Mouse (Mus musculus) urinary bladder, postnatal 10 days (tissue): ENCODE data around the gene Plaur.

Experiments used
- DNase-seq: peaks from one replicate; pipeline ENCODE4 v3.0.0; 2022; ENCODE audit warnings: low spot score

Gene Plaur

DNA sequence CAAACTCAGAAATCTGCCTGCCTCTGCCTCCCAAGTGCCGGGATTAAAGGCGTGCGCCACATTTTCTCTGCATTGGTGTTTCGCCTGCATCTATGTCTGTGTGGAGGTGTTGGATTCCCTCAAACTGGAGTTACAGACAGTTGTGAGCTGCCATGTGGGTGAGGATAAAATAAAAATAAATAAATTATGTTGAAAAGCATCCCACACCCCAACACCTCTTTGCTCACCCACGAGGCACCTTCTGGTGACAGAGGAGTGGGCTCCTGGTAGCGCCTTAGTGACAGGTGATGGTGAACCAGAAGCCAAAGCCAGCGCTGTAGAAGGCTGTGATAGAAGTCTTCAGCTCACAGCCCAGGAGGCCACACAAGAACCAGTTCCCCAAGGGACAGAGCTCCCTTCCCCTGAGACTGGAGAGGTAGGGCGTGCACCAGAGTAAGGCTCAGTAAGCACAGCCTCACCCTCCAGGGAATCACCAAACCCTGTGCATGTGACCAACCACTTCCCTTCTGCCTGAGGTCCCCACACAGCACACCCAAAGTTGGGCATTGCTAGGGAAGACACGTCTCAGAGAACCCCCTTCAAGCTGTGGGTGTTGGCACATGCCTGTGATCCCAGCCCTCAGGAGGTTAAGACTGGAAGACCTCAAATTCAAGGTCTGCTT lies 16.9 kb upstream of the Plaur start:
- DNase-seq = no peak

- no peak for DNase-seq
Observed at GRCm38 (mm10) chr7:24446697-24447340, 15.5 kb upstream of the Plaur start.

- DNase-seq = no peak
Observed at GRCm38 (mm10) chr7:24448782-24449517, 13.3 kb upstream of the Plaur start.

GRCm38 (mm10) chr7:24450585-24451017 lies 11.7 kb upstream of the Plaur start:
- no peak for DNase-seq

- DNase-seq = no peak
Observed at GRCm38 (mm10) chr7:24451855-24452311, 10.4 kb upstream of the Plaur start, which contains the start of gene Irgc1. Gene Irgc1, minus strand, starts transcription at chr7:24452297.

GRCm38 (mm10) chr7:24454199-24454598 lies 8.1 kb upstream of the Plaur start:
- no peak for DNase-seq

- DNase-seq = no peak
Observed at GRCm38 (mm10) chr7:24455726-24456125, 6.6 kb upstream of the Plaur start.

DNA sequence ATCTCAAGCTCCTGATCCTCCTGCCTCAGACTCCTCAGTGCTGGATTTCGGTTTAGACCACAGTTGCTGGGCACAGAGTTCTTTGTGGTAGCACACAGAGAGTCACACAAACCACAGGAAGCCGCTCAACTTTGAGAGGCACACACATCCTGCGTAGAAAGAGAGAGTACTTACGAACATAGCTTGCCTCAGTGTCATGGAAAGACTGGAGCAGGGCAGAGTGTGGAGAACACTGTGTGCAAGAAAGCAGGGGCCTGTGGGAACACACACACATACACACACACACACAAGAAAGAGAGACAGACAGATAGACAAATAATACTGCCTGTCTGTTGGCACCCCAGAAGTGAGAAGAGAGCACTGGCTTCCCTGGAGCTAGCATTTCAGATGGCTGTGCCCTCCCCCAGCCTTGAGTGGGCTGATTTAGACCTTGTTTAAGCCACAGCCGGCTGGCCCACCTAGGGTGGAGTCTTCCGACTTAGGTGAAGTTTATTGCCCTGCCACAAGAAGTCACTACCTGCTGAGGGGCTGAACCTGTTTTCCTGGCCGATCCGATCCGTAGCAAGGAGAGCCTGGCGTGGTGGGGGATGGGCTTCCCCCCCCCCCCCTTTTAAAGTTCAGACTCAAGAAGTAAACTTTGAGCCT lies 4.4 kb upstream of the Plaur start:
- DNase-seq = no peak

DNA sequence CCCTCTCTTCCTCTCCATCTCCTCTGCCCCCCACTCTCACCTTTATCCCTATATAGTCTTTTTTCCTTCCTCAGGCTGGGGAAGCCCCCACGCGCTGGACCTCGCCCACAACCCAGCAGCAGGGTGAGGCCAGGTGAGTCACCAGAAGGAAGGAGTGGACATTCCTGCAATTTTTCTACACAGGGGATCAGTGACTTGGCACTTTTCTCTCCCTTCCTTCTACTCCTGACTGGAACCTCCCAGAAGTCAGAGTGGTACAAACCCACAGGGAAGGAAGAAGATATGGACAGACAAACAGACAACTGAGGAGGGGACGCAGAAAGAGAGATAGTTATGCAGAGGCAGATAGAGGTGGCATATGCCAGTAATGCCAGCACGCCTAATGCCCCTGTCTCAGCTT lies 2.8 kb upstream of the Plaur start:
- no peak for DNase-seq

DNA sequence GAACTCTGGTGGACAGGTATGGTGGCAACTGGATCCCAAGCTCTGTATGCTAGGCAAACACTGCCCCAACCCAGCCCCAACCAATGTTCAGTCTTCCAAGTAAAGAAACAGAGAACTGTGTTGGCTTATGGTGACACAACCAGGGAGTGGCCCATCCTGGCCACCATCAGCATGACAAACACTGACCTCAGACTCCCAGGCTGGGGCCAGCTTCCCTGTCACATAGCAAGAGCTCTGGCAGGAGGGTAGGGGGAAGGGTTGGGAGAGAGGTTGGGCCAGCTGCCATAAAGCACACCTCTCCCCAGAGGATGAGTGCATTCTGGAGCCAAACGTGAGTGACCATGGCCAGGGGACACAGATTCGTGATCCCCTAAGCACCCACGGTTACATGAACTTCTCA lies 2.4 kb upstream of the Plaur start:
- no peak for DNase-seq

DNA sequence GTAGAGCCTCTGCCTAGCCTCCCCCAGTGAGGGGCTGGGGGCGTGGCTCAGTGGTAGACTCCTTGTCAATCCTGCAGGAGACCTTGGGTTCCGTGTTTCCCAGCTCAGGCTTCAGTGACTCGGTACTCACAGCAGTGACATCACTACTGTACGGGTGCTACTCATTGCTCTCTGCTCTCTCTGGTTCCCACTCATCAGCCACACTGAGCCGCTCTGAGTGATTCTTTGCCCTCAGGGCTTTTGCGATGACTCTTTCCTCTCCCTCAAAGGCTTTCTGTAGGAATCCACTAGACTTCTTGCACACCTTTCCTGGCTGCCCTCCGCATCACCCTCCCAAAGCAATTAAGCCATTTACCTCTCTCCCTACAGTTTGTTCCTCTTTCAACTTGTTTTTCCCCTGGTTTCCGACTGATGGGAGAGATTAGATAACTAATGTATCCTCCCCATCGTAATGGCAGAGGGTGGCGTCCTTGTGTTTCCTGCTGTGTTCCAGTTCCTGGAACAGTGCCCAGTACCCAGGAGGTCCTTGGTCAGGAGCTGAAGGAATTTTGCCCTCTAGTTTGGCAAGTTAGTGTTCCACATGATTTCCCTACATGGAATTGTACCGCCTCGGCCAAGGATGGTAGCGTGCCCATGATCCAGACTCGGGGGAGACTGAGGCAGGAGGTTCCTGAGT lies 770 bp upstream of the Plaur start:
- no peak for DNase-seq

DNA sequence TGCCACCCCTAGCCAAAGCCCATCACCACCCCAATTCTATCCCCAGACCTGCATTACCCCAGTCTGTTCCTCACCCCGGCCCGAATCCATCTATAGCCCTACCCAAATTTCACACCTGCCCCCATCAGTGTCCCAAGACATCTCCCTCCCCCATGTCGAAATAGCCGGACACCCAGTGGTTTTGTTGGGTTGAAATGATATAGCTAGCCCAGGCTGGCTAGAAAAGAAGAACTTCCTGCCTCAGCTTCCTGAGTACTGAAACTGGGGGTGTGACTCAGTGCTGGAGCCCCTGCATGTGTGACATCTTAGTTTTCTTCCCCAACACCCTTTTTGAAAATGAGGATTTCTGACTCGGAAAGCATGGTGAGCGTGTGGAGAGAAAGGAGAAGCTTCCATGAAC lies 4.6 kb downstream of the Plaur start:
- DNase-seq = no peak

- no peak for DNase-seq
Observed at GRCm38 (mm10) chr7:24467886-24468285, 5.6 kb downstream of the Plaur start.

GRCm38 (mm10) chr7:24469126-24469525 lies 6.8 kb downstream of the Plaur start:
- DNase-seq = no peak

- DNase-seq = no peak
Observed at GRCm38 (mm10) chr7:24470356-24470755, 8.1 kb downstream of the Plaur start.

DNA sequence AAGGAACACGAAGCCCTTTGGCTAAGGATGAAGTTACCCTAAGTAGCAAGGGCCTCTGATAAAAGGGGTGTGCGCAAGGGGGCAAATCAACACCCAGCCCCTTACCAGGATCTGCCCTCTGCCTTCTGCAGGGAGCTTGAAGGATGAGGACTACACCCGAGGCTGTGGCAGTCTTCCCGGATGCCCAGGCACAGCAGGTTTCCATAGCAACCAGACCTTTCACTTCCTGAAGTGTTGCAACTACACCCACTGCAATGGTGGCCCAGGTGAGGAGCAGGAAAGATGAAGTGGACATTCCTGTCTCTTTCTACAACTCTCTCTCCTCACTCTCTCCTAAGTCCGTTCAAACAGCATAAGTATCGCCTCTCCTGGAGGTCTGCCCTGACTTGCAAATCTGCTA lies 10.2 kb downstream of the Plaur start:
- no peak for DNase-seq

GRCm38 (mm10) chr7:24472937-24473336 lies 10.7 kb downstream of the Plaur start:
- DNase-seq = no peak

DNA sequence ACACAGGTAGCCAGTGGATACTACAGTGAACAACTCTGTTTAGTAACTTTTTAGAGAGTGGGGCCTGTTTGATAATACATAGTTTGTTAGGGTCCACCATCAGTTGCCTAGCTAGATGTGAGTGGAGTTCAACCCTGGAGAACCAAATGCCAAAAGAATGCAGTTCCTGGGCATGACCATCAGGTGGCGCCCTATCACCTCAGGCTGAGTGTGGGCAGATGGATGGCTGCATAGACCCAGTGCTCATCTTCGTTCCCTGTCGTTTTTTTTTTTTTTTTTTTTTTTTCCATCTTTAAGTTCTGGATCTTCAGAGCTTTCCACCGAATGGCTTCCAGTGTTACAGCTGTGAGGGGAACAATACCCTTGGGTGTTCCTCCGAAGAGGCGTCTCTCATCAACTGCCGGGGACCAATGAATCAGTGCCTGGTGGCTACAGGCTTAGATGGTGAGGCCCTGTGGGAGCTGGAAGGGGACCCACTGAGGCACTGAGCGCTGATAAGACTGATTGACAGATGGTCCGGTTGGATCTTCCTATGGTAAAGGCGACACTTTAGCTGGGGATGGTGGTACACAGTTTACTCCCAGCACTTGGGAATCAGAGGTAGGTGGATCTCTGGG lies 11.7 kb downstream of the Plaur start:
- DNase-seq = no peak

DNA sequence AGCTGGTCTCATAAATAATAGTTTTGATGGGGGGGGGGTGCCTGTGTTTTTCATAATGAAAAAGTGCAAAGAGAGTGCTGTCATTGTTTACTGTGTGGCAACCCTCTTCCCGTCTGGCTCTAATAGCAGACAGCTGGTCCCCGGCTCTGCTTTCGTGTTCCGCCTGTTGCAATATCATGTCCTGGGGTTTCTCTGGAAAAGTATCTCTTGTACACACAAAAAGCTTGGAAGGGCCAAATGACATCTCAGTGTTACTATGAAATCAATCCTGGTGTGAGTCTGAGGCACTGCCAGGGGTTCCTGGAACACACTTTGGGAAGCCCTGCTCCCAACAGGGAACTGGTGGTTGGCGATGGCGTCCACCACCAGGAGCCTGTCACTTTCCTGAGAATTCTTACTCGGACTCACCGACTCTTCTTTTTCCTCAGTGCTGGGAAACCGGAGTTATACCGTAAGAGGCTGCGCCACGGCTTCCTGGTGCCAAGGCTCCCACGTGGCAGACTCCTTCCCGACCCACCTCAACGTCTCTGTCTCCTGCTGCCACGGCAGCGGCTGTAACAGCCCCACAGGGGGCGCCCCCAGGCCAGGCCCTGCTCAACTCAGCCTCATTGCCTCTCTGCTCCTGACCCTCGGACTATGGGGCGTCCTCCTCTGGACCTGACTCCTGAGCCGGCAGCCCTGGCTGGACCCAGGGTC lies 12.7 kb downstream of the Plaur start:
- no peak for DNase-seq

GRCm38 (mm10) chr7:24476338-24476737 lies 14.1 kb downstream of the Plaur start:
- no peak for DNase-seq

- DNase-seq = no peak
Observed at GRCm38 (mm10) chr7:24476856-24477255, 14.6 kb downstream of the Plaur start.
